Mouse (Mus musculus): ENCODE measurements around the gene Zfp804a. TPM values are rescaled to one million over a fixed set of nuclear protein-coding genes. Genes with fewer than 3 reads are reported as not detected.

The Zfp804a gene
- polyA plus RNA-seq, 1 experiment from 2014 or later: 3.4 TPM

DNA sequence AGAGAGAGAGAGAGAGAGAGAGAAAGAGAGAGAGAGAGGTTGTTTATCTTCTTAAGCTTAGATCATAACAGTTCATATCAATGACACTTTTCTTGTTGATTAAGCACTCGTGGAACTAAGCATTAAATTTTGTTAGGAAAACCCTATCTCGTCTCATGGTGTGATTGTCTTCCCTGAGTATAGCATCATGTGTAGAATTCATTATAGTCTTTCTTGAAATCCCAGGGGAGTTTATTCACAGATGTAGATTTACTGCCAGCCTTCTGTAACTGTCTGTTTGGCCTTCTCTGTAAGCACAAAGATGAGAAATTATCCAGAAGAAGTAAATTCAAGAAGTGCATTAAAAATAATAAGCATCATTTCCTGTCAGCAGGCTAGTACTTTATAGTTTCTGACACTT, 66.6 kb downstream of the Zfp804a start:
- no peak overlapping the region for H3K9ac ChIP-seq
- H3K4me3 ChIP-seq (replicated peaks): no peak overlapping the region
- no peaks in the 10 kb centered on the region for H3K4me1 ChIP-seq (replicated peaks)
- H3K4me2 ChIP-seq (replicated peaks): no peak overlapping the region
- no peaks in the 10 kb centered on the region for H3K27me3 ChIP-seq (replicated peaks)
- 39% methylated on average over 2 of the region's 2 CpGs for WGBS
- no peak overlapping the region for H3K27ac ChIP-seq
- ATAC-seq: no peak
- H3K36me3 ChIP-seq: no peaks in the 10 kb centered on the region
- no peaks in the 10 kb centered on the region for H3K9me3 ChIP-seq

DNA sequence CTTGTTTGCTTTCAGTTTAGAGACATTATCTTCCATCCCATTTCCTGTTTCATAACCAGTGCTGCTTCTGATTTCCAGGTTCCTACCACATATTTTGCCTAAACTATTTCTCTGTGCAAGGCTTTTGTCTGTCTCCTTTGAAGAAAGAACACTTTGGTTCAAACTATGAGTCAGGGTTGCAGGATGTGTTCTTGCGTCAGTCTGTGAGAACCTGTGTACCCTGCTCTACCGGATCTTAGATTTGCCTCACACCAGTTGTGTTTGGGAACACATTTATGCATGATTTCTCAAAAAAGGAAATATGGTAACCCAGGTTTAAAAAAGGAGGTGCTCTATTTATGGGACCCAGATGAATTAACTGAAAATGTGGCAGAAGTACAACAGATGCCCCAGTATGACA, 125.7 kb downstream of the Zfp804a start:
- WGBS: 92% methylated on average over 2 of the region's 2 CpGs
- Histone ChIP-seq H3K27me3 (replicated peaks) (no peaks in the 10 kb centered on the region), H3K4me1 (replicated peaks) (no peaks in the 10 kb centered on the region), H3K4me2 (replicated peaks) (no peak overlapping the region), H3K4me3 (replicated peaks) (no peak overlapping the region), H3K9ac (no peak overlapping the region), H3K36me3 (no peaks in the 10 kb centered on the region), H3K9me3 (no peaks in the 10 kb centered on the region), H3K27ac (no peak overlapping the region)
- no peak for ATAC-seq

DNA sequence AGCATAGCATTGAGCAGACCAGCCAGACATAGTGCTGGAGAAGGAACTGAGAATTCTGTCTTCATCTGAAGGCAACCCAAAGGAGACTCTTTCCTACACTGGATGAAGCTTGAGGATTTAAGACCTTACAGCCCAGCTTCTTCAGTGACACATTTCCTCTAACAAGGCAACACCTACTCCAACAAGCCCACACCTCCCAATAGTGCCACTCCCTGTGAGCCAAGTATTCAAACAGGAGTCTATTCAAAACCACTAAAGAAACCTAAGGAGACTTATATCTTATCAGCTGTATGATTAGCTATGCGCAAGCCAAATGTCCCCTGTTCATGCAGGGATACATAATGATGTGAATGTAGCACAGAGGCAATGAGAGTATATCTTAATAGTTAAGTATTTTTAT, 128.0 kb downstream of the Zfp804a start:
- Histone ChIP-seq H3K27me3 (replicated peaks) (no peaks in the 10 kb centered on the region), H3K36me3 (no peaks in the 10 kb centered on the region), H3K27ac (no peak overlapping the region), H3K9me3 (no peaks in the 10 kb centered on the region), H3K4me3 (replicated peaks) (no peak overlapping the region), H3K4me1 (replicated peaks) (no peaks in the 10 kb centered on the region), H3K4me2 (replicated peaks) (no peak overlapping the region), H3K9ac (no peak overlapping the region)
- no peak for ATAC-seq
- WGBS: 89% methylated on average over 1 of the region's 1 CpGs

DNA sequence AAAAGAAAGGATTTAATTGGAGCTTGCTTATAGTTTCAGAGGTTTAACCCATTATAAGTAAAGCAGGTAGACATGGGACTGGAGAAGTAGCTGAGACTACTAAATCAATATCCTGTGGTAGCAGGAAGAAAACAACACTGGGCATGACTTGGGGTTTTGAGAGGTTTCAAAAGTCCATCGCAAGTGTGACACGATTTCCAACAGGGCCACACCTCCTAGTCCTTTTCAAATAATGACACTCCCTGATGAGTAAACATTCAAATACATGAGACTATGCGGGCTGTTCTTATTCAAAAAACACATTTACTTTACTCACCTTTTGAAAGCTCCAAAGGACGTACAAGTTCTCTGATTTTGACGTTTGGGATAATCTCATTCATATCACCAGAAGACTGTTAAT, 146.9 kb downstream of the Zfp804a start:
- Histone ChIP-seq H3K4me1 (replicated peaks) (no peaks in the 10 kb centered on the region), H3K4me3 (replicated peaks) (no peak overlapping the region), H3K9me3 (no peaks in the 10 kb centered on the region), H3K4me2 (replicated peaks) (no peak overlapping the region), H3K9ac (no peak overlapping the region), H3K36me3 (no peaks in the 10 kb centered on the region), H3K27me3 (replicated peaks) (no peaks in the 10 kb centered on the region), H3K27ac (no peak overlapping the region)
- 70% methylated on average over 5 of the region's 5 CpGs for WGBS
- no peak for ATAC-seq

DNA sequence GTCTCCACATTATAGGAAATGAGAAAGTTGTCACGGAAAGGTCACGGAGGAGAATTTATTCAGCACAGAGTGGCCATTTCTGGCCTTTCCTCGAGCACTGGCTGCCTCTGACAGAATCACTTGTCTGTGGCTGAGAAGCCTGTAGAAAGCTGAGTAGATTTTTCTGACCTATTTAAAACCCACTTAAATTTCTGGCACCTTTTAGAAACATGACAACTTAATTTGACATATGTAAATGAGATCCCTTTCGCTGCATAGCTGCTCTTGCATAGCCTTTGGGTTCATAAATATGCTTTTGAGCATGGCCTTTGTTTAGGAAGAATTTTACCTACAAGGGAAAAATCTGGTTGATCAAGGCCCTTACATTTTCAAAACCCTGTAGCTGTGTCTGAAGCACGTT, 147.6 kb downstream of the Zfp804a start:
- H3K27me3 ChIP-seq (replicated peaks): no peaks in the 10 kb centered on the region
- no peak overlapping the region for H3K4me3 ChIP-seq (replicated peaks)
- H3K36me3 ChIP-seq: no peaks in the 10 kb centered on the region
- no peak overlapping the region for H3K4me2 ChIP-seq (replicated peaks)
- no peak overlapping the region for H3K27ac ChIP-seq
- no peak overlapping the region for H3K9ac ChIP-seq
- no peak for ATAC-seq
- H3K4me1 ChIP-seq (replicated peaks): no peaks in the 10 kb centered on the region
- WGBS: 77% methylated on average over 5 of the region's 5 CpGs
- H3K9me3 ChIP-seq: no peaks in the 10 kb centered on the region

DNA sequence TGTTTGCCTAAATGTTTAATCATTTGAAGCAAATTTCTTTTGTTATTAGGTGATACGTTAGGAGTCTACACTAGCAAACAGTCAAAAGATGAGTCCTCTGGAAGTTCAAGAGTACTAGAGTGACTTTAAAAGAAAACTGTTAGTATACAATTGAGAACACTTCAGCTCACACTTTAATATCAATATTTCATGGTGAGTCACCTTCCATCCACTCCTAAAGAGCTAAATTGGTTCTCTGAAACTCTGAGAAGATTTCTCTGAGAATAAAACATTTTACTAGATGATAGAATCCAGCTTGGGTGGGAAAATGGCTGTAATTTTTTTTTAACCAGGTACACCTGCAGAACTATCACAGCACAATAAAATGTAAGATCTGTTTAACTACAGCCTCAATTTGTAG, 157.6 kb downstream of the Zfp804a start:
- H3K27ac ChIP-seq: no peak overlapping the region
- no peaks in the 10 kb centered on the region for H3K27me3 ChIP-seq (replicated peaks)
- H3K4me3 ChIP-seq (replicated peaks): no peak overlapping the region
- no peak overlapping the region for H3K4me2 ChIP-seq (replicated peaks)
- 80% methylated on average over 1 of the region's 1 CpGs for WGBS
- no peaks in the 10 kb centered on the region for H3K36me3 ChIP-seq
- no peaks in the 10 kb centered on the region for H3K4me1 ChIP-seq (replicated peaks)
- no peak for ATAC-seq
- H3K9me3 ChIP-seq: no peaks in the 10 kb centered on the region
- no peak overlapping the region for H3K9ac ChIP-seq

DNA sequence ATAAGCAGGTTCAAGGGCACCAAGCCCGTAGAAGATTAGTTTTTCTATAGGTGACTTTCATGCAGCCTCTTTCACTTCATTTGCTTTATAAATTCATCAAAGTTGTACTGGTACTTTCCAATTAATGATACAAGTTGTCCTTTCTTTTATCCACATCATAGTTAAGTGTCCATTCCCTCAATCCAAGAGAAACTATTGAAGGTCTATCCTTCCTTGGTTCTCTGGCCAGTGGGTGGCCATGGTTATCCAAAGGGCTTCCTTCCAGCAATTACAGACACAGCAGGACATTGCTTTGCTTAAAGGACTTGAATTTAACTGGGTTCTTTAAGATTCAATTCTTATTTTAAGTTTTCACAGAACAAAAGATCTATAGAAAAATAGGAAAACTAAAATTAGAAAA, 158.9 kb downstream of the Zfp804a start:
- Histone ChIP-seq H3K27ac (no peak overlapping the region), H3K36me3 (no peaks in the 10 kb centered on the region), H3K9me3 (no peaks in the 10 kb centered on the region), H3K9ac (no peak overlapping the region), H3K4me3 (replicated peaks) (no peak overlapping the region), H3K27me3 (replicated peaks) (no peaks in the 10 kb centered on the region), H3K4me1 (replicated peaks) (no peaks in the 10 kb centered on the region), H3K4me2 (replicated peaks) (no peak overlapping the region)
- no peak for ATAC-seq
- 87% methylated on average over 1 of the region's 1 CpGs for WGBS

DNA sequence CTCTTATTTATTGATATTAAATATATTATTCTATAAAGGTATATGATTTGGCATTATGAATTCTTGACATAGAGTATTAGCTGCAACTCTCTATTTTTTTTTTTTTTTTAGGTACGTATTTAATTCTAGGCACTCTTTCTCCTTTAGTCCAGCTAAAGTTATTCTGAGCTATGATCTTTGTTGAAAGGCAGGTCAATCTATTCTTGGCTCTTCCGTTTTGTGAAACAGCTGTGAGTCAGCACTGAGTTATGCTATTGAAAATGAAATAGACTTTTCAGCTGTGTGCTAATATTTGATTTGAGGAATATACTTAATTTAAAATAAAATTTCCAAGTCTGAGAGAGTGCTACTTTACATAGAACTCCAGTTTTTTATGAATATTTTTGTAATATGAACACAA, 164.9 kb downstream of the Zfp804a start:
- ATAC-seq: no peak
- H3K4me2 ChIP-seq (replicated peaks): no peak overlapping the region
- no peak overlapping the region for H3K9ac ChIP-seq
- H3K4me3 ChIP-seq (replicated peaks): no peak overlapping the region
- H3K27ac ChIP-seq: no peak overlapping the region
- H3K36me3 ChIP-seq: no peaks in the 10 kb centered on the region
- no peaks in the 10 kb centered on the region for H3K4me1 ChIP-seq (replicated peaks)
- WGBS: 74% methylated on average over 2 of the region's 2 CpGs
- H3K27me3 ChIP-seq (replicated peaks): no peaks in the 10 kb centered on the region
- no peaks in the 10 kb centered on the region for H3K9me3 ChIP-seq

DNA sequence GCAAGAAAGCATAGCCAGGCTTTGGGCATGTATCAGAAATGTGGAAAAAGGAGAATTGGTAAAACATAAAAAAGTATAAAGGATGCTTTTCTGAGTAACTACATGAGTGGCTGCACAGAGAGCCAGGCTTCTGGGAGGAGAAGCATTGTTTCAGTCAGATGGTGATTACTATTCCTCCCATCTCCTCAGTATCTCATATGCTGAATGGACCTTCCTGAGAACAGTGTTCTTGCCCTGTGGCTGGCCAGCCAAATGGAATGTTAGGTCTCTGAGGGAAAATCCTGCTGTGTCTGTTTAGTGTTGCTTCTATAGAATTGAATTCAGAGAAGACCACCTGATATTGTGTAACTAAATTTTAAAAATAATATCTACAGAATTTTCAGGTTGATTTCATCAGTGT, 193.0 kb downstream of the Zfp804a start:
- H3K27ac ChIP-seq: no peak overlapping the region
- H3K4me3 ChIP-seq (replicated peaks): no peak overlapping the region
- H3K9ac ChIP-seq: no peak overlapping the region
- ATAC-seq: no peak
- no peaks in the 10 kb centered on the region for H3K36me3 ChIP-seq
- H3K27me3 ChIP-seq (replicated peaks): no peaks in the 10 kb centered on the region
- no peaks in the 10 kb centered on the region for H3K9me3 ChIP-seq
- no peaks in the 10 kb centered on the region for H3K4me1 ChIP-seq (replicated peaks)
- H3K4me2 ChIP-seq (replicated peaks): no peak overlapping the region

DNA sequence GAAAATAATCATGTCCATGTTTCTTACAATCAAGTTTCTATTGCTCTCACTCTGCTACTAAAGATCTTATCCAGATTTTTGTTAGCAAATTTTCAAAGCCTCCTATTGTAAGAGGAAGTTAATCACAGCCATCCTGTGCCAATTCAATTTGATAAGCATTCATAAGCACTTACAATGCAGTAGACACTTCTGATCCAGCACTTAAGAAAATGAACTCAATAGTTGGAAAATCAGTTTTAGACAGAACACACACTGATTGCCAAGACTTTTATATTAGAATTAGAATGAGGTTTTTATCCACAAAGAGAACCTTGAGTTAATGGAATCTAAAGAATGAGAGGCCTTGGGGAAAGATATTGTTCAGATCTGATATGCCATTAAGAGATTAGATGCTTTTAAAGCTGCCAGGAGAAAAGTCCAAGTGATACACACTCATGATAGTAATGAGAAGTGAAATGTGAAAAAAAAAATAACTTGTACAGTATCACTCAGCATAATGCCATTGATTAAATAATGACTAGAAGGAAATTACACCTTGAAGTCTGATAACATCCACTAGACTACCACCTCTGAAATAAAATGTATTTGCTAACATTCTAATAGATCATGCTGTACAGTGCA, 194.0 kb downstream of the Zfp804a start:
- Histone ChIP-seq H3K4me2 (replicated peaks) (no peak overlapping the region), H3K4me3 (replicated peaks) (no peak overlapping the region), H3K4me1 (replicated peaks) (no peaks in the 10 kb centered on the region), H3K9me3 (no peaks in the 10 kb centered on the region), H3K36me3 (no peaks in the 10 kb centered on the region), H3K27me3 (replicated peaks) (no peaks in the 10 kb centered on the region), H3K27ac (no peak overlapping the region), H3K9ac (no peak overlapping the region)
- ATAC-seq: no peak

DNA sequence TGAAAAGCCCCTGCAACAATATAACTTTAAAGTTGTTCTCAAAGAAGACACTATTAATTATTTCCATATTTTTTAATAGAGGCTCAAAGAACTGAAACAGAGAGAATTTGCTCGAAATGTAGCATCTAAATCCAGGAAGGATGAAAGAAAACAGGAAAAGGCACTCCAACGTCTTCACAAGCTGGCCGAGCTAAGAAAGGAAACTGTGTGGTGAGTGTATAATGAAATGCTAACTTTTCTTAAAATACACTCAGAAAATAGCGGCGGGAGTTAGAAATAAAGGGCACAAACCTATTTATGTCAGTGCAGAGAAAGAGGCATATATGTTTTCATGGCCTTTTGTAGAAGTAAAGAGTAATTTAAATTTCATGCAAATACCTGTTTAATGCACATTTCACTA, 200.4 kb downstream of the Zfp804a start:
- Histone ChIP-seq H3K4me1 (replicated peaks) (no peaks in the 10 kb centered on the region), H3K4me2 (replicated peaks) (no peak overlapping the region), H3K9ac (no peak overlapping the region), H3K27me3 (replicated peaks) (no peaks in the 10 kb centered on the region), H3K36me3 (no peaks in the 10 kb centered on the region), H3K27ac (no peak overlapping the region), H3K4me3 (replicated peaks) (no peak overlapping the region), H3K9me3 (no peaks in the 10 kb centered on the region)
- no peak for ATAC-seq
- 59% methylated on average over 5 of the region's 5 CpGs for WGBS

DNA sequence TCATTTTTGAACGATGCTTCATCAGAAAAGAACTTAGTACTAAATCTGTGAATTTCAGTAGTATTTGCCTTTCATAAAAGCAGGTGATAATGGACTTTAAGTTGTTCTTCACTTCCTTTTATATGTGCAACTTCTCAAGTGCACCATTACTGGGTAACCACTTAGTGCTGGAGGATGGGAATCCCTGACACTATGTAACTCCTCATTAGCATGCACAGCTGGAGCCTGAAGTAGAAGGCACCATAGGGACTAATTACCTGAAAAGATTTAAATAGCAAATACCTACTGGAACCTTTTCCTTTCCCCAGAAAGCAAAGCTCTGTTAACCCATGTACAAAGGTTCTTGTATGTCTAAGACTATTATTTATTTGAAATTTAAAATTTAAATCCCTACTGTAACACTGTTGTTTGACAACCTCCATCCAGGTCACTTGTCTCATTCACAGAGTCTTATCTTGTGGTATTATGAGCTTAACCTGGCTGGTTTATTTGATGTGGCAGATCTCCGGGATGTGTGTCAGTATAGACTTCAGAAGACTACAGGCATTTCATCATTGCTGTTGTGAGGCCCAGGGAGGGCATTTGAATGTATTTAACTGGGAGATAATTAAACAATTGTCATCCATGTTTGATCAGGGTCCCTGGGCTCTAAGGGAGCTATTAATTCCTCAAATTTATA, 229.7 kb downstream of the Zfp804a start:
- H3K4me2 ChIP-seq (replicated peaks): no peak overlapping the region
- H3K27ac ChIP-seq: no peak overlapping the region
- no peaks in the 10 kb centered on the region for H3K4me1 ChIP-seq (replicated peaks)
- 64% methylated on average over 2 of the region's 2 CpGs for WGBS
- H3K9ac ChIP-seq: no peak overlapping the region
- H3K36me3 ChIP-seq: no peaks in the 10 kb centered on the region
- no peaks in the 10 kb centered on the region for H3K27me3 ChIP-seq (replicated peaks)
- H3K4me3 ChIP-seq (replicated peaks): no peak overlapping the region
- no peaks in the 10 kb centered on the region for H3K9me3 ChIP-seq
- ATAC-seq: no peak

DNA sequence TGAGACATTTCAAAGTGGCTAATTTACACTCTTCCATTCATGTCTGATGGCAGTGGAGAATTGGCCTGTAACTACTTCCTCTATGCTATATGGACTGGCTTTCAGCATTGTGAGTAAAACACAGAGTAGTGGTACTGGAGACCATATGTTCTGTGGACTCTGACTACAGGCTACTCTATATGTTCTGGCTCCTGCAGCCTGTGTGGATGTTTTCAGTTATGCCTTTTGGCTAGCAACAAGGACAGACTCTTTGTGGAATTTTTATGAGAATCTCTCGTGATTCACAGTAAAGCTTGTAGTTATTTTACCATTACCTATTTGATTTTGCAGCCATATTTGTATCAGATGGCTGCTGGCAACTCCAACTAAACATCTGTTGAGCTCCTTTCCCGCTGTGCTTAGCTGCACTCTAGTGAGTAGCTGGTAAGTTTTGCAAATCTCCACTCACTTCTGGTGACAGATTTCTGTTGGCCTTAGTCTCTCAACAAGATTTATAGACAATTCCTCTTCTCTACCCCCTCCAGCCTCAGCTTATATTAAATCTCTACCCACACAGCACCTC, 242.0 kb downstream of the Zfp804a start:
- Histone ChIP-seq H3K36me3 (no peaks in the 10 kb centered on the region), H3K27me3 (replicated peaks) (no peaks in the 10 kb centered on the region), H3K9me3 (no peaks in the 10 kb centered on the region), H3K4me3 (replicated peaks) (no peak overlapping the region), H3K4me2 (replicated peaks) (no peak overlapping the region), H3K4me1 (replicated peaks) (no peaks in the 10 kb centered on the region), H3K9ac (no peak overlapping the region), H3K27ac (no peak overlapping the region)
- no peak for ATAC-seq
- WGBS: 70% methylated on average over 2 of the region's 2 CpGs
